Mouse (Mus musculus): ENCODE measurements at regions not wholly inside any gene's neighbourhood (a gene's known extent, or its start where the extent isn't known, plus 50 kb on each side); places are given as distances from the start of the nearest gene placed in this dataset.

- TF ChIP-seq POLR2A (IDR thresholded peaks at IDR 0.05; ENCODE audit: low read depth, low read length) (peak; percentile 84), CTCF (IDR thresholded peaks at IDR 0.05; ENCODE audit: borderline replicate concordance, insufficient read depth, low read length) (peak; percentile 75)
Measured at GRCm38 (mm10) chr7:73617910-73618757, 76.5 kb upstream of the Chd2 start.
